Mouse (Mus musculus) right cerebral cortex, postnatal 14 days (tissue): ENCODE measurements at regions not wholly inside any gene's neighbourhood (a gene's known extent, or its start where the extent isn't known, plus 50 kb on each side); places are given as distances from the start of the nearest gene placed in this dataset.

Source experiments
- DNase-seq: peaks from one replicate; pipeline ENCODE4 v3.0.0; 2022

- DNase-seq, result no peak
These were observed 195.5 kb upstream of the Prdm1 start for GRCm38 (mm10) chr10:44723845-44724244.

GRCm38 (mm10) chr10:44723321-44723720 is 195.0 kb upstream of the Prdm1 start:
- no peak for DNase-seq

GRCm38 (mm10) chr10:44721670-44722069 is 193.4 kb upstream of the Prdm1 start:
- no peak for DNase-seq

- no peak for DNase-seq
These were observed 188.3 kb upstream of the Prdm1 start for GRCm38 (mm10) chr10:44716612-44717011.

- DNase-seq, result no peak
These were observed 187.6 kb upstream of the Prdm1 start for GRCm38 (mm10) chr10:44715902-44716301.

- no peak for DNase-seq
These were observed 180.5 kb upstream of the Prdm1 start for GRCm38 (mm10) chr10:44708830-44709229.

- no peak for DNase-seq
These were observed 175.8 kb upstream of the Prdm1 start for GRCm38 (mm10) chr10:44704143-44704542.

GRCm38 (mm10) chr10:44702108-44702507 is 173.8 kb upstream of the Prdm1 start:
- DNase-seq, result no peak

GRCm38 (mm10) chr10:44699988-44700537 is 171.8 kb upstream of the Prdm1 start:
- DNase-seq, result no peak

GRCm38 (mm10) chr10:44697966-44698365 is 169.7 kb upstream of the Prdm1 start:
- no peak for DNase-seq

GRCm38 (mm10) chr10:44696973-44697372 is 168.7 kb upstream of the Prdm1 start:
- no peak for DNase-seq

- DNase-seq, result no peak
These were observed 163.5 kb upstream of the Prdm1 start for GRCm38 (mm10) chr10:44691590-44692327.

- no peak for DNase-seq
These were observed 160.3 kb upstream of the Prdm1 start for GRCm38 (mm10) chr10:44688555-44688954.

GRCm38 (mm10) chr10:44686055-44686454 is 157.8 kb upstream of the Prdm1 start:
- DNase-seq, result no peak

GRCm38 (mm10) chr10:44685215-44685614 is 156.9 kb upstream of the Prdm1 start:
- no peak for DNase-seq

GRCm38 (mm10) chr10:44676506-44676905 is 148.2 kb upstream of the Prdm1 start:
- DNase-seq, result no peak

GRCm38 (mm10) chr10:44665509-44666144 is 137.3 kb upstream of the Prdm1 start:
- DNase-seq, result no peak

GRCm38 (mm10) chr10:44659499-44659898 is 131.2 kb upstream of the Prdm1 start:
- no peak for DNase-seq

- DNase-seq, result no peak
These were observed 125.5 kb upstream of the Prdm1 start for GRCm38 (mm10) chr10:44653761-44654160.

GRCm38 (mm10) chr10:44647021-44647420 is 118.7 kb upstream of the Prdm1 start:
- DNase-seq, result no peak

GRCm38 (mm10) chr10:44646615-44647014 is 118.3 kb upstream of the Prdm1 start:
- no peak for DNase-seq

GRCm38 (mm10) chr10:44641616-44642015 is 113.3 kb upstream of the Prdm1 start:
- no peak for DNase-seq

- DNase-seq, result no peak
These were observed 112.3 kb upstream of the Prdm1 start for GRCm38 (mm10) chr10:44640620-44641019.

- DNase-seq, result no peak
These were observed 110.4 kb upstream of the Prdm1 start for GRCm38 (mm10) chr10:44638678-44639077.
